Mouse (Mus musculus): ENCODE data around the gene Chpf.

GRCm38 (mm10) chr1:75487405-75488161, 8.5 kb upstream of the Chpf start:
- TF ChIP-seq CTCF (IDR thresholded peaks at IDR 0.05), result peak; percentile 29
- no peak for TF ChIP-seq EP300 (IDR thresholded peaks at IDR 0.05)
